Mouse (Mus musculus) kidney, embryonic 15.5 days (tissue): Measurements from ENCODE around the gene Adamtsl3. TPM values are rescaled to one million over a fixed set of nuclear protein-coding genes. Genes with fewer than 3 reads are reported as not detected.

Experiments used
- ATAC-seq: fragments of 200-750 bp; cut with Nextera tagmentation; replicated peaks from 2 replicates; pipeline ENCODE4 v1.8.0; 2017; ENCODE audit warnings: moderate TSS enrichment; ENCODE audit not compliant: low FRiP score
- H3K27ac ChIP-seq: fragments of 300-500 bp; sonication (generic); 2 replicates; pipeline ENCODE4 v1.5.1; 2015; ENCODE audit warnings: mild to moderate bottlenecking, inconsistent platforms
- H3K27me3 ChIP-seq: fragments of 300-500 bp; sonication (generic); 2 replicates; pipeline ENCODE4 v1.6.1; 2015; ENCODE audit warnings: inconsistent platforms
- H3K36me3 ChIP-seq: fragments of 300-500 bp; sonication (generic); 2 replicates; pipeline ENCODE4 v1.6.1; 2015; ENCODE audit warnings: inconsistent platforms
- H3K4me1 ChIP-seq: fragments of 300-500 bp; sonication (generic); 2 replicates; pipeline ENCODE4 v1.6.1; 2015; ENCODE audit warnings: inconsistent platforms
- H3K4me2 ChIP-seq: fragments of 300-500 bp; sonication (generic); 2 replicates; pipeline ENCODE4 v1.6.1; 2015; ENCODE audit warnings: moderate library complexity, mild to moderate bottlenecking, inconsistent platforms
- H3K4me3 ChIP-seq: fragments of 300-500 bp; sonication (generic); replicated peaks from 2 replicates; pipeline ENCODE4 v1.5.1; 2015; ENCODE audit warnings: mild to moderate bottlenecking, inconsistent platforms
- H3K9ac ChIP-seq: fragments of 300-500 bp; sonication (generic); 2 replicates; pipeline ENCODE4 v1.6.1; 2015; ENCODE audit warnings: mild to moderate bottlenecking, inconsistent platforms
- H3K9me3 ChIP-seq: fragments of 300-500 bp; sonication (generic); replicated peaks from 2 replicates; pipeline ENCODE4 v1.6.1; 2016; ENCODE audit warnings: inconsistent platforms
- WGBS: fragments of 180-500 bp; shearing (Covaris S2); methylation state at CpG from one replicate; pipeline ENCODE4 v1.1.7; 2015; ENCODE audit warnings: mixed read lengths; 5-methylcytosine and 5-hydroxymethylcytosine counted together
- polyA plus RNA-seq: library from polyadenylated mRNA; unstranded; fragments of >200 nt; fragmentation: Nextera tagmentation; extraction: Ambion mirVana; gene quantifications from 2 replicates; pipeline ENCODE4 v1.2.1, GENCODE M21; 2015

Gene Adamtsl3
- polyA plus RNA-seq, 1 experiment from 2014 or later, result 0.43 TPM

- Histone ChIP-seq H3K27ac (no peak overlapping the region), H3K9ac (0 out of 2 replicates have a peak overlapping the region, but pooled peaks have one; percentile 31), H3K4me3 (peak overlapping the region; percentile 55), H3K27me3 (peaks cover 58% of the 10 kb centered on the region), H3K9me3 (no peaks in the 10 kb centered on the region), H3K4me2 (peak overlapping the region; percentile 94), H3K4me1 (peaks cover 17% of the 10 kb centered on the region), H3K36me3 (no peaks in the 10 kb centered on the region)
- ATAC-seq, result peak; percentile 73
- WGBS, result under 1% methylated on average over 34 of the region's 34 CpGs
Measured at GRCm38 (mm10) chr7:82336132-82336531, 638 bp downstream of the Adamtsl3 start.

DNA sequence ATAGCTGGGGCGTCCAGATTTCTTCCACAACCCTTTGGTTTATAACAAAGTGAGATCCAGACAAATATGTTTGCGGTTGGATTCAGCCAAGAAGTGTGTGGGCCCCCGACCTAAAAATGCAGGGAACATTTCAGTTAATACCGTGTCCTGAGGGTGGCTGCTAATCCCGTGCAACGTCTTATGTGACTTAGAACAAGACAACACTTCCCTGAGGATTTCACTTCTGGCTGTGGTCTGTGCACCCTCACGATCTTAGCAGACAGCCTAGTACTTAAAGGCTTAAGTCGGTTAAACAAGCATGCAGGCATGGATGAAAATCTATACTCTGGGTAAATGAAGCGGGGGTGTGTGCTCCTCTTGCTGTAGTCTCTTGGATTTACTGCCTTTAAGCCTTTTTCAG lies 2.6 kb downstream of the Adamtsl3 start:
- no peak overlapping the region for H3K27ac ChIP-seq
- H3K9ac ChIP-seq, result no peak overlapping the region
- H3K36me3 ChIP-seq, result no peaks in the 10 kb centered on the region
- no peak for ATAC-seq
- no peaks in the 10 kb centered on the region for H3K9me3 ChIP-seq
- peaks cover 25% of the 10 kb centered on the region for H3K4me1 ChIP-seq
- 78% methylated on average over 9 of the region's 9 CpGs for WGBS
- H3K4me3 ChIP-seq, result no peak overlapping the region
- peaks cover 58% of the 10 kb centered on the region for H3K27me3 ChIP-seq
- H3K4me2 ChIP-seq, result no peak overlapping the region

DNA sequence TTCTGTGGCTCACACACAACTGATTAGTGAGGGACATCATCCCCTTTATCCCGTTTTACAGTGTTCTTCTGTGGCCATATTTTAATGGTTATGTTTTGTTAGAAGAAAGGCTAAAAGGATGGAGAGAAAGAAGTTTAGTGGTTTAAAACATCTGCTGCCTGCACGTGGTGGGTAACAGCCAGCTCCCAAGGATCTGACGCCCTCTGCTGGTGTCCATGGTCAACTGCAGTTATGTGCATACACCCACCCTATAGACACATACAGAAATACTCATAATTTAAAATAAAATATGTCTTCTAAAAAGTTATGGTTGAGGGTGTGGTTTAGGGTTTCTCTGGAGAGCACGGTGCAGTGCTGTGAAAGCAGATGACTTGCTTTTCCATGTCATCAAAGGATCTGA lies 3.0 kb downstream of the Adamtsl3 start:
- WGBS, result 80% methylated on average over 4 of the region's 4 CpGs
- Histone ChIP-seq H3K27ac (no peak overlapping the region), H3K4me2 (no peak overlapping the region), H3K4me1 (peaks cover 25% of the 10 kb centered on the region), H3K27me3 (peaks cover 54% of the 10 kb centered on the region), H3K9ac (no peak overlapping the region), H3K4me3 (no peak overlapping the region), H3K36me3 (no peaks in the 10 kb centered on the region), H3K9me3 (no peaks in the 10 kb centered on the region)
- ATAC-seq, result no peak

DNA sequence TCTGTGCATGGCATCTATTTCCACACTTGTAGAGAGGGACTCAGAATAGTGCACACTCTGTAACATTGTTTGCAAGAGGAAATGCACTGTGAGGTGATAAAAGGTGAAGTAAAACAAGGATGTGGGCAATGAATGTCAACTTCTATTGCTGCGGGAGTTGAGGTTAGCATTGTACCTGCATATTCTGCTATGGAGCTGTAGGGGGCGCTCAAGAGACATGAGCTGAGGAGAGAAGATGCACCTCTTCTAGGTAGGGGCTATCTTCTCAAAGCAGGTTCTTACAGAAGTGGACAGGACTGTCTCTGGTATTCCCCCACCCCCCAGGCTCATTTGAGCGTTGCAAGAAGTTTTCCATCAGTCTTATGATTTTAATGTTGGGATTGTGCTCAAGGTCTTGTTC lies 3.7 kb downstream of the Adamtsl3 start:
- ATAC-seq, result no peak
- Histone ChIP-seq H3K9me3 (no peaks in the 10 kb centered on the region), H3K36me3 (no peaks in the 10 kb centered on the region), H3K27ac (no peak overlapping the region), H3K4me3 (no peak overlapping the region), H3K9ac (no peak overlapping the region), H3K4me2 (no peak overlapping the region), H3K4me1 (peaks cover 25% of the 10 kb centered on the region), H3K27me3 (peaks cover 48% of the 10 kb centered on the region)
- 53% methylated on average over 3 of the region's 3 CpGs for WGBS

GRCm38 (mm10) chr7:82341476-82341875 lies 6.0 kb downstream of the Adamtsl3 start:
- 23% methylated on average over 8 of the region's 8 CpGs for WGBS
- no peak for ATAC-seq
- H3K27me3 ChIP-seq, result peaks cover 25% of the 10 kb centered on the region

GRCm38 (mm10) chr7:82346706-82347105 lies 11.2 kb downstream of the Adamtsl3 start:
- no peak overlapping the region for H3K4me3 ChIP-seq
- peaks cover 2% of the 10 kb centered on the region; the same call in 1 of the 2 replicates for H3K27me3 ChIP-seq
- no peak overlapping the region for H3K9ac ChIP-seq
- WGBS, result 59% methylated on average over 2 of the region's 2 CpGs
- H3K9me3 ChIP-seq, result no peaks in the 10 kb centered on the region
- H3K27ac ChIP-seq, result no peak overlapping the region
- no peak for ATAC-seq
- H3K4me2 ChIP-seq, result no peak overlapping the region
- no peaks in the 10 kb centered on the region for H3K36me3 ChIP-seq
- H3K4me1 ChIP-seq, result peaks cover 4% of the 10 kb centered on the region; the same call in 1 of the 2 replicates

More at GRCm38 (mm10) chr7:82341476-82341875, 6.0 kb downstream of the Adamtsl3 start:
- no peaks in the 10 kb centered on the region for H3K36me3 ChIP-seq
- no peaks in the 10 kb centered on the region for H3K9me3 ChIP-seq
- H3K4me2 ChIP-seq, result no peak overlapping the region
- H3K4me1 ChIP-seq, result peaks cover 9% of the 10 kb centered on the region; the same call in 1 of the 2 replicates
- no peak overlapping the region for H3K27ac ChIP-seq
- H3K4me3 ChIP-seq, result no peak overlapping the region
- no peak overlapping the region for H3K9ac ChIP-seq

GRCm38 (mm10) chr7:82349796-82350195 lies 14.3 kb downstream of the Adamtsl3 start:
- Histone ChIP-seq H3K27me3 (no peaks in the 10 kb centered on the region), H3K4me1 (no peaks in the 10 kb centered on the region), H3K9me3 (no peaks in the 10 kb centered on the region), H3K27ac (no peak overlapping the region), H3K9ac (no peak overlapping the region), H3K4me2 (no peak overlapping the region), H3K36me3 (no peaks in the 10 kb centered on the region), H3K4me3 (no peak overlapping the region)
- no peak for ATAC-seq
- 74% methylated on average over 7 of the region's 7 CpGs for WGBS

- ATAC-seq, result no peak
- Histone ChIP-seq H3K27me3 (no peaks in the 10 kb centered on the region), H3K4me3 (no peak overlapping the region), H3K27ac (no peak overlapping the region), H3K4me2 (no peak overlapping the region), H3K9ac (no peak overlapping the region), H3K9me3 (no peaks in the 10 kb centered on the region), H3K4me1 (no peaks in the 10 kb centered on the region), H3K36me3 (no peaks in the 10 kb centered on the region)
- 86% methylated on average over 3 of the region's 3 CpGs for WGBS
Measured at GRCm38 (mm10) chr7:82350421-82350820, 14.9 kb downstream of the Adamtsl3 start.

DNA sequence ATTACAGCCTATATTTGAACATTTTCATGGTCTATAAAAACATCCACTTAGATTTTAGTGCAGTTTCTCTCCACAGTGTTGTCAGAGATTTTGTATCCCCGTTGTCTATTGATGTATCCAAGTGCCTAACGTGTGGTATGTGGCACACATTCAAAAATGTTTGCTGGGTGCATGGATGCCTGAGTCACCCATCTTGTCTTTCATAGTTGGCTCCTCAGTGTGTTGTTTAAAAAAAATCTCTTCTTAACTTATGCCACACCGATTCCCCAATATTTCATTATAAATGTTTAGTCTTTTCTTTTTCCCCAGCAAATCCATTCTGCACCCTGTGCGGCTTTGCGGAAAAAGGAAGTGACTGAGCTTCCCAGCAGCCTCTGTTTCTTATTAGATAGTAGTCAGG lies 23.7 kb downstream of the Adamtsl3 start:
- H3K27ac ChIP-seq, result no peak overlapping the region
- H3K27me3 ChIP-seq, result no peaks in the 10 kb centered on the region
- no peak overlapping the region for H3K9ac ChIP-seq
- H3K9me3 ChIP-seq, result no peaks in the 10 kb centered on the region
- 85% methylated on average over 5 of the region's 5 CpGs for WGBS
- no peaks in the 10 kb centered on the region for H3K36me3 ChIP-seq
- H3K4me1 ChIP-seq, result no peaks in the 10 kb centered on the region
- H3K4me2 ChIP-seq, result no peak overlapping the region
- H3K4me3 ChIP-seq, result no peak overlapping the region
- ATAC-seq, result no peak

GRCm38 (mm10) chr7:82359674-82360073 lies 24.2 kb downstream of the Adamtsl3 start:
- Histone ChIP-seq H3K36me3 (no peaks in the 10 kb centered on the region), H3K27me3 (no peaks in the 10 kb centered on the region), H3K27ac (no peak overlapping the region), H3K9me3 (no peaks in the 10 kb centered on the region), H3K9ac (no peak overlapping the region), H3K4me1 (no peaks in the 10 kb centered on the region), H3K4me2 (no peak overlapping the region), H3K4me3 (no peak overlapping the region)
- ATAC-seq, result no peak
- WGBS, result 72% methylated on average over 5 of the region's 5 CpGs

DNA sequence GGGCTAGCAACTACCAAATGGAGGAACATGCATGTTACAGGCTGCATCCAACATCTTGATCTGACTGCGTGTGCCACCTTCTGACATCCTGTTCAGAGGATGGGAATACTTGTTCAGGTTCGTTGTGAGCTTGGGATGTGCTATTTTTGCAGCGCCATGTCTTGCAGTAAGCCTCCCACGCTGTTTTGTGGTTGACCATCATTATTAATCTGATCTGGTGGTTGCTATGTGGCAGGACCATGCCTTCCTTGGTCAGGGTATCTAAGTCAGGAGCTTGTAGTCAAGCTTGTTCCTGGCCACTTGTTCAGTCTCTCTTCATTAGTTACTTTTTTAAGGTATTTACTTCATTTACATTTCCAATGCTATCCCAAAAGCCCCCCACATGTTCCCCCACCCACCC lies 24.7 kb downstream of the Adamtsl3 start:
- Histone ChIP-seq H3K4me2 (no peak overlapping the region), H3K9me3 (no peaks in the 10 kb centered on the region), H3K9ac (no peak overlapping the region), H3K27me3 (no peaks in the 10 kb centered on the region), H3K4me3 (no peak overlapping the region), H3K36me3 (no peaks in the 10 kb centered on the region), H3K4me1 (no peaks in the 10 kb centered on the region), H3K27ac (no peak overlapping the region)
- ATAC-seq, result no peak
- WGBS, result 95% methylated on average over 4 of the region's 4 CpGs

- no peak overlapping the region for H3K9ac ChIP-seq
- WGBS, result 81% methylated on average over 5 of the region's 5 CpGs
- H3K4me2 ChIP-seq, result no peak overlapping the region
- no peak for ATAC-seq
- no peaks in the 10 kb centered on the region for H3K27me3 ChIP-seq
- no peaks in the 10 kb centered on the region for H3K4me1 ChIP-seq
- H3K36me3 ChIP-seq, result no peaks in the 10 kb centered on the region
- H3K4me3 ChIP-seq, result no peak overlapping the region
- no peak overlapping the region for H3K27ac ChIP-seq
- no peaks in the 10 kb centered on the region for H3K9me3 ChIP-seq
Measured at GRCm38 (mm10) chr7:82361127-82361526, 25.6 kb downstream of the Adamtsl3 start.

DNA sequence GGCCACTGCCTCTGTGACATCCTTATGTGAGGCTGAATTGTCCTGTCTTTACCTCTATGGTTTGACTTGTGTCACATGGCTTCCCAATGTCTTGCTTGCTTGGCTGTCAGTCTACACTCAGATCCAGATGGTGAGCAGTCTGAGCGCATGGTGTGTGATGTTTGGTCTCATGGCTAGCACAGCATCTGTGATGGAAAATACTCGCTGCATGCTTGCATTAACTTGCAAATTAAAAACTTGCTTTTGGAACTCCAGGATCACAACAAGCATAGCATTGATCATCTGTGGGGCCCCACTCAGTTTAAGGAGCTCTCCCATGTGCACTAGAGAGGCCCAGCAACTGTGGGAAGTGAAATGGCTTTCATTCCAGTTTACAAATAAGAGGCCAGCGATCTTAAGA lies 29.1 kb downstream of the Adamtsl3 start:
- WGBS, result 87% methylated on average over 3 of the region's 3 CpGs
- ATAC-seq, result no peak

More for the DNA sequence above, 29.1 kb downstream of the Adamtsl3 start:
- no peak overlapping the region for H3K4me2 ChIP-seq
- no peaks in the 10 kb centered on the region for H3K27me3 ChIP-seq
- H3K36me3 ChIP-seq, result no peaks in the 10 kb centered on the region
- no peaks in the 10 kb centered on the region for H3K9me3 ChIP-seq
- no peak overlapping the region for H3K27ac ChIP-seq
- no peak overlapping the region for H3K4me3 ChIP-seq
- no peaks in the 10 kb centered on the region for H3K4me1 ChIP-seq
- H3K9ac ChIP-seq, result no peak overlapping the region
